Mouse (Mus musculus): ENCODE measurements around the gene Lgals2.

The Lgals2 gene

DNA sequence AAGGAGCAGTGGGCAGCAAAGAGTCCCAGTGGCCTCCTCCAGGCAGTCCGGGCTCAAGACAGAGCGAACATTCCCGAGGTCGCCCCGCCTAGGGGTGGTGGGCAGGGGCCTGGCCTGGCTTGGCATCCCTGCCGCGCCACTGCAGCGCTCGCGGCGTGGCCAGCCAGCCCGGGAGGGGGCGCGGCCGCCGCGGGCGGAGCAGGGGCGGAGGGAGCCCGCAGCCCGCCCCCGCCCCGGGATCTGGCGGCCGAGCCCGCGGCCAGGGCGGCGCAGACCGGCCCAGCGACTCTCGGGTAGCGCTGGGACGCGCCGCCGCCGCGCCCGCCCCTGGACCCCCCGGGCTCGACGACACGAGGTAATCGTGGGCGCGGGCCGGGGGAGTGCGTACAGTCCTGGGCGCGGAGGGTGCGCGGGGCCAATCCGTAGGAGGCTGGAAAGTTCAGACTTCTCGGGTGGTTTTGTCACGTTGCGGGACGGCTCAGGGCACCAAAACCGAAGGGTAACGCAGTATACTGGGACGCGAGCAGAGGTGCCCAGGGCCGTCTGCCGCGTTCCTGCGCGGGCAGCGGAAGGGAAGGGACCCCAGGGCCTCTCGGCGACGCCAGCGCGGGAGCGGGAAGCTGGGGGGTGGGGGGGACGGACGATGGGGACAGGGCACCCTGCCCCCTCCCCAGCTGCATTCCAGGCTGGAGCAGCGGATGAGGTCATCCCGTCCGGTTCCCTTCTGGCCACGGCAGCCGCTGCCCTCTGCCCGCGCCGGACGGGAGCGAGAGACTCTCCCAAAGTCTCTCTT is 12.8 kb downstream of the Lgals2 start, which contains the start of gene Cdc42ep1:
Gene Cdc42ep1, plus strand, starts transcription at position 254 of the 793 bp plus-strand sequence.
- DNase-seq, result peak; percentile 88

DNA sequence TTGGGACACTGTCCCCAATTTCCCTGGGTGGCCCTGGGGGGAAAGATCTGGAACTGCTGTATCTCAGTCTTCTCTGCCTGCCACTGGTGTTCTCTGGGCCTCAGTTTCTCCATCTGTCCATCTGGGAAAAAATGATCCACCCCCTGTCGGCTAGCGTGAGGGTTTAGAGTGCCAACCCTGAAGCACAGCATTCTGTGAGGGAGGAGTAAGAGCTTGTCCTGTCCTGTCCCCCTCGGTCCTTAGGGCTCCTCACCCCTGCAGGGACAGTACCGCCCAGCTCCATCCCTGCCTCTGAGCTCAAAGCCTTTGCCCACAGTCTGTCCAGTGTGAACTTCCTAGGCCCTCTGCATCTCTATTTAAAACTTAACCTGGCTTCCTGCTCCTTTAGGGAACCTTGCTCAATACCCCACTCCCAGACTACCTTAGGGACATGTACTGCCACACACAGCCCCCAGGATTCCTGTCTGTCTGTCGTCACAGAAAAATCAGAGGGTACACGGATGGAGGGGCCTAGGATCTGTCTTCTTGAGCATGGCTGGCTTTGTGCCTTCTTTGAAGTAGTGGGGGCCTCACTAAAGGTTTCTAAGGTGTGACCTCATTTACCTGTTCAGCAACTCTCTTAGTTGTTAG is 14.1 kb downstream of the Lgals2 start:
- no peak for DNase-seq

DNA sequence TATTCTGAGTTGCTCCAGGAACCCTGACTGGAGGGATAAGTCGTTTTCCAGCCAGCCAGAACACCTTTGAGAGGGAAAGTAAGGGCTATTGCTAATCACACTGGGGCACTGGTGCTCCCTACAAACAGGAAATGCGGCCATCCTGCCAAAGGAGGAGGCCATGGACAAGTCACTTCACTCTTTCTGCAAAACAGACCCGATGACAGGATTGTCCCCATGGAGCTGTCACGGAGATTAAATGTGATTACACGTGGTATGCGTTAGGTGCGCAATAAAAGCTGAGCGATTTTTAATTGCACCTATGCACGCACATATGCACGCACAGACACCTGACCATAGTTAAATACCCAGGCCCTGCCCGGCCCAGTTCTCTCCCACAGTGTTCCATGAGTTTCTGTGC is 14.6 kb downstream of the Lgals2 start:
- no peak for DNase-seq

DNA sequence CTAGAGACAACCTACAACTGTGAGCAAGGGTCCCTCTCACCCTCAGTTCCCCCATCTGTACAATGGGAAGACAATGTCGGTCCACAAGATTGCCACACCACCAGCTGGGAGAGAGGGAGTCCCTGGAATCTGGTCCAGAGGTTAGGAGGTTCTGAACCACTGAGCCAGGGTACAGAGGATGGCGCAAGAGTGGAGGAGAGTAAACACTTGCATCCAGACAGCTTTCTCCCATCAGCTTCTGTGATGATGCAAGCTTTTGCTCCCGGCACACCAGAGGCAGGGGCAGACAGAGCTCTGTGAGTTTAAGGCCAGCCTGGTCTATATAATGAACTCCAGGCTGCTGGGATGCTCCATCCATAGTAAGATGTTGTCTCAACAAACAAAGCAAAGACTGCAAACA is 15.1 kb downstream of the Lgals2 start:
- peak; percentile 81 for DNase-seq

DNA sequence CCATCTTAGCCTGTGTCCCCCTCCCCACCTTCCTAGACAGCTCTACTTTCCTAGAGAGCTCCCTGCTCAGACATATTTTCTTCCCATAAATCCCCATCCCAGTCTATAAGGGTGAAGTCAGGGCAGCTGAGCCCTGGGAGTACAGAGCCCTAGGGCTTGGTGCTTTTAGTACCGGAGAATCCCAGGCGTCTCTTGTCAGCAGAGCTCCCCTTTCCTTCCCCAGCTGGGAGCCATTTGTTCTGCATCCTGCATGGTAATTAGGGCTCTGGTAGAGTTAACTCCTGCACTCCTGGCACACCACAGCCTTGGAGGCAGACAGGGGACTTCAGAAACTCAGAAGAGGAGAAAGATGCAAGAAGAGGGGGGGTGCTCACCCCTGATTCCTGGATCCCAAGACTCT is 15.6 kb downstream of the Lgals2 start:
- DNase-seq, result no peak

DNA sequence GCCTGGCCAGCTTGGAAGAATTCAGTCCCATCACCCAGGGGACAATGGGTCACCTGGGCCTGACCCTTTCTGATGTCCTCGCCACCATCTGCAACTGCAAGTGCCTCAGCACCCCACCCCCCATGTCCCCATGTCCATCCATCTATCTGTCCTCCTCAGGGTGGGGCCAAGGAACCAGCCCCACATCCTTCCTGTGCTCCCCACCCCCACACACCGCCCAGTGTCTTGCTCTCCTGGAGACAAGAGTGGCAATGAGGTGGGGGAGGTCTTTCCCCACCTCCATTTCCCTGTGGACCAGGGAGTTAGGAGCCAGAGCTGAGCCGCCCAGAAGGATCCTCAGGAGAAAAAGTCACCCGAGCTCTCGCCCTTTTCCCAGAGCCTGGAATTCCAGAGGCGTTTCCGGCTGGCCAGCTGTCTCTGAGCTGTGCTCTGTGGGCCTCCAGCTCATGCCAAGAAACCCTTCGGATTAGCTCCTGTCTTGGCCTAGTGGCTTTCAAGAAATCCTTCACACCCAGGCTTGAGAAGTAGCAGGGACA is 19.2 kb downstream of the Lgals2 start:
- DNase-seq, result peak; percentile 89

DNA sequence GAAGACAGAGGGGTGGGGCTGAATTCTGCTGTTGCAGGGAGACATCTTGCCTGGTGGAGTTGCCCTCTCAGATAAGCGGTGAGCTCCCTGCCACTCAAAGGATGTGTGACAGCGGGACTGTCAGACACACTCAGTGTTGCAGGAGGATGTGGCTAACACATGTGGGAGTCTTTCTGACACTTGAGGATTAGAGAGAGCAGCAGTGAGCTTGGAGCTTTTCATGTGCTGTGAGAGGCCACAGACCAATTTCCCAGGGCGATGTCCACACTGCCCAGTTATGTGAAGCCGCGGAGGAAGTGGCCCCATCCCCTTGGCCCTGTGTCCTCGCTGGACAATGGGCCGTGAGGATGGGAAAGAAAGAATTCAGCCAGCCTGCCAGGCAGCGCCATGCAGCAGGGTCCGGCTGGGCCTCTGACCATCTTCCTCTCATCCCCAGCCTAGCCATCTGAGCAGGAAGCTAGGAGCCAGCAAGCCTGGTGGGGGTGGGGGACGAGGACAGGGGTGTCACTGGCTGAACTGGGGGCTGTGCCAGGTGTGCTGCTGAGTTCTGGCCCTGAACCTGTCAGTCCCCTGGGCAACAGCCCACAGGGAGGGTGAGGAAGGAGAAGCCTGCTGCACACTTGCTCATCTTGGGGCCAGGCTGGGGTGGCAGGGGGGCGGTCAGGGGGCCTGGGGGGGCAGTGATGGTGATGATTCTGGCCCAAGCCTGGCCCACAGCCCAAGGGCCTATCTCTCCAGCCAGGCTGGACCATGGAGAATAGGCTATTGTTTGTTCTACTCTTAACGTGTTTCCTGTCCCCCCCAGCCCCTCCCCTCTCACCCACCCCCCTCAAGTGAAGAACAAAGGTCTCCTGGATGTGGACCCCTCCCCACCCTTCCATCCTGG is 19.9 kb downstream of the Lgals2 start:
- DNase-seq, result peak; percentile 82

DNA sequence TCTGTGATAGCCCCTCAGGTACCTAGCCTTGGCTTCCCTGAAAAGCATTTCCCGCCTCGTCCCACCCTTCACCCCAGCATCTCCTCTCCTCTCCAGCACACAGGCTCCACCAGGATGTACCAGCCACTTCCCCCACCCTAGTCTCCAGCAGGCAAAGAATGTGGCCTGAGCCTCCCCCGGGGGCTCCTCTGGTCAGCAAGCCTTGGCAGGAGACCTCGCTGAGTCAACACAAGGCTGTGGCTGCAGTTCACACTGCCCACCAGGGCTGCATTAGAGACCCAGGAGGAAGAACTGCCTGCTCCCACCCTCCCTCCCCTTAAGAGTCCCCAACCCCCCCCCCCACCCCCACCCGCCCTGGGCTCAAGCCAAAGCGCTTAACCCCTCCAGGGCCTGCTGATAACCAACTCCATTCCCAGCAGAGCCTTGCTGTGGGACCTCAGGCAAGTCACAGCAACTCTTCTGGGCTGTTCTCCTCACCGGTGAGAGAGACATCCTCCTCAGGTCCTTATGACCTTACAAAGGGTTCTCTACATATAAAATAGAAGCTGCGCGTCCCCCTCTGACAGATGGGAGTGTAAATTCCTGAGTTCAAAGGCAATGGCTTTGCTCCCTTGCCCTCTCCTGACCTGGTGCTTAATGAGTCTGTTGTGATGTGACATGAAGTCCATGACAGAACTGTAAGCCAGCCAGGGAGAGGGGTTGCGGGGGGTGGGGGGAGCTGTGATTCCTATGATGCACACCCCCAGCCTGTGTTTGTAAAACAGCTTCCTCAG is 20.9 kb downstream of the Lgals2 start:
- peak; percentile 65 for DNase-seq

DNA sequence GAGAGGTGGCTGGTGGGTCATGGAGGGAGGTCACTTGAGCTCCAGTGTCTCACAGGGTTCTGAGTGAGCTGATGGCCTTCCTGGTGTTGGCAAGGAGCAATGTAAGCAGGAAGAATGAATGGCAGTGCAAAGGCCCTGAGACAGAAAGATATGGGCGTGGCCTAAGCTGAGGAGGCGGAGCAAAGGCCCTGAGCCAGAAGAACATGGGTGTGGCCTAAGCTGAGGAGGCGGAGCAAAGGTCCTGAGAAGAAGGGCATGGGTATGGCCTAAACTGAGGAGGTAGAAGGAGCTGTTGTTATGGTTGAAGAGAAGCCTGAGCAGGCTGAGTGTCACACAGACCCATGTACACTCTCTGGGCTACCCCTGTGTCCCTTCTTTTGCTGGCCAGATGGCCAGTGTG is 21.7 kb downstream of the Lgals2 start:
- DNase-seq, result no peak

DNA sequence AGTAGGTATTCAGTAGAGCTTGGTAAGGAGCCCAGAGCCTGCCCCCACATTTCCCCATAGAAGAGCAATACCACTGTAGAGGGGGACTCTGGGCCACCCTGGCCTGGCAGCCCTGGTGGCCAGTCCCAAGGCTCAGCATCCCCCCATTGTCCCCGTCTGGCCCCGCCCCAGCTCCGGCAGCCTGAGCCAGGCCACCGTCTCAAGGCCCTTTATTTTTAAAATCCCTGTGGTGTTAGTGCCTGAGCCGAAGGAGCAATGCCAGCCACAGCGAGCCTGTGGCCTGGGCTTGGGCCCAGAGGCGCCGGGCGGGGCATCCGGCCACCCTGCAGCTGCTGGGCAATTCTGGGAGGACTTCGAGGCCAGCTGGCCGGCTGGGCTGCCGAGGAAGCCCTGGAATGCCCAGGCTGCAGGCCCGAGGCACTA is 22.6 kb downstream of the Lgals2 start:
- DNase-seq, result peak; percentile 90

DNA sequence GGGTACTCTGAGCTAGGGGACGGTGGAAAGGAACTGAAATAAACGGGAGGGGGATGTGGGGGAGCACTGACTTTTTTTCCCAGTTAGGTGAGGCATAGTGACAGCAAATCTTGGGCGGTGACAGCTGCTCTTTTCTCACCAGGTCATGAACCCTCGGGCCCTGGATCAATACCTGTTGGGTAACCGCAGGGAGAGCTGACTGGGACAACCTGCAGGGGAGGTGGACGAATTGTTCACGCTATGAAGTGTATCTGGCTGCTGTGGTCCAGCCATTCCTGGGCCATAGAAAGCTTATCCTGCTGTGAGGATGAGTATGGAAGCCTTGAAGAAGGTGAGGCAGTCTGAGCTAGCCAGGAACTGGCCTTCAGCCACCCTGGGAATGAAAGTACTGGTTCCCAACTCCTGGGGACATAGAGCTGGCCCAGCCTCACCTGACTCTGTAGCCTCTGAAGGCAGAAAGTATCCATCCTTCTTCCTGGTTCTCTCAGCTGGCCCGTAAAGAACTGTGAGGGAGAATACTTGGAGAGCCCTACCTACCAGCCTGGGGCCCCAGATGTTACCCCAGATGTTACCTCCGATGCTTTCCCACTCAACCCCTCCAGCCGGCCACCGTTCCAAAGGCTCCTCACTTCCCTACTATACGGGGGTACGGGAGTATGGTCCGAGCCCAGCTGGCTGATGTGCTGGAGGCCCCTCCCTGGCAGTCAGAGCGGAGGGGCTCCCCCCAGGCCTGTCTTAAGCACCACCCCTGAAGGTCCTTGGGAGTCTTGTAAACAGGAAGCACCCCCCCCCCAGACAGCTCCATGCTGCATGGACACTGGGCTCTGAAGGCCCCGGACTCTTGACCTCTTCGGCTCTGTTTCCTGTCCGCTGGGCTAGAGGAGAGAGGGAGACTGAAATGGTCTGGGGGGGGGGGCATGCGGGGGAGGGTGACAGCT is 23.3 kb downstream of the Lgals2 start:
- peak; percentile 84 for DNase-seq

DNA sequence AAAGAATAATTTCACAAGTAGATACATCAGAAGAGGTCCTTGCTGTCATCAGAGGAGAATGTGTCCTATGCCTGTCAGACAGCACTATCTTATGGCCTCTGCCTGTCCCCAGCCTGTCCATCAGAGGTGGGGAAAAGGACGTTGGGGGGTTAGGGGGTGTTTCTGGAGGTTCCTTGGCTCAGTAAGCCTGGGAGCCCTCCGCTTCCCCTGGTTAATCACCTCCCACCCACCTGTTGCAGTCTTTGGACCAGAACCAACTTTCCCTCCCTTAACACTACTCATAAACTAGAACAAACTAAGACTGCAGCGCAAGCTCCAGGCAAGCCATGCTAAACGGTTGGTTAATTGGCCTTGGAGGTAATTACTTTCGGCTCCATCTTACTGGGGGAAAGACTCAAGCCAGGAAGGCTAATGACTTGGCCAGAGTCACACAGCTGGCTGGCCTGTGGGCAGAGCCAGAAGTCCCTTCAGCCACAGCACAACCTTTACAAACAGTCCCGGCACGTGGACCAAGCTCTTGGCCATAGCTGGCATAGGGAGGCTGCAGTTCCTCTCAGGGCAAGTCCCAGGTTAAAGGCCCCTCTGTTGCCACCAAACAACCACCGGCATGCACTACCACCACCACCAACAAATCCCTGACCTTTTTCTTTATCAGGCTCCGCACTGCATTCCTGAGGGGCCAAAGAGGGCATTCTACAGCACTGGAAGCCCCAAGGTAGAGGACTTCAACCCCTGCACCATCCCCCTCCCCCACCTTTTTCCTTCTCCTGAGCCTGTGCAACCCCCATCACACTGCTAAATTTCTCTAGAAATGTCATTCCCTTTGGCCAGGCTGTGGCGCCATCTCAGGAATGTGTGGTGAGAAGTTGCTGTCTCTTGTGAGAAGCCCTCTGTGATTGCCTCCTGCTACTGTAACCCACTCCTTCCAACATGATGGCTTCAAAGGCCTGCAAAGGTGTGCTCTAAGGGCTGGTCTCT is 24.3 kb downstream of the Lgals2 start:
- no peak for DNase-seq

DNA sequence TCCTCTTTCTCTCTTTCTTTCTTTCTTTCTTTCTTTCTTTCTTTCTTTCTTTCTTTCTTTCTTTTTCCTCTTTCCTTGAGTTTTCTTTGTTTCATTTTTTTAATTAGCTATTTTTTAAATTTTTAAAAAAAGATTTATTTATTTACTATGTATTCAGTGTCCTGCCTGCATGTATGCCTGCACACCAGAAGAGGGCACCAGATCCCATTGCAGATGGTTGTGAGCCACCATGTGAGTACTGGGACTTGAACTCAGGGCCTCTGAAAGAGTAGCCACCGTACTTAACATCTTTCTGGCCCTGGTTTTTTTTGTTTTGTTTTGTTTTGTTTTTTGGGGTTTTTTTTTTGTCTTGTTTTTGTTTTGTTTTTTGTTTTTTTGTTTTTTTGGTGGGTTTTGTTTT is 25.7 kb downstream of the Lgals2 start:
- DNase-seq, result no peak

DNA sequence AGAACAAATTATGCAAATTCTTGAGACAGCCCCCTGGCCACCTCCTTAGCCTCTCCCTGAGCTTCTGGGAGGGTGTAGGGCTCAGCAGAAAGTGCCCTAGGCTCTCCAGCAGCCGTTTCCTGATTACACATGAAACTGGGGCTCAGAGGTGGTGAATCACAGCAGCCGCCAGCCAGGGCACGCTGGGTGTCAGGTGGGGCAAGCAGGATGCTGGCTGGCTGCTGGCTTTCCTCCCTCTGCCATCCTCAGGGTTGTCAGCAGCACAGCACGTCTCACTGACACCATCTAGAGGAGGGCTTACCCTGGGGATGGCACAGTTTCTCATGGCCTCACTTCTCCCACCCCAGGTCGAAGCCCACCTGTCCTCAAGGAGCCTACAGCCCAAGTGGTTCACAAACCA is 27.0 kb downstream of the Lgals2 start:
- no peak for DNase-seq

DNA sequence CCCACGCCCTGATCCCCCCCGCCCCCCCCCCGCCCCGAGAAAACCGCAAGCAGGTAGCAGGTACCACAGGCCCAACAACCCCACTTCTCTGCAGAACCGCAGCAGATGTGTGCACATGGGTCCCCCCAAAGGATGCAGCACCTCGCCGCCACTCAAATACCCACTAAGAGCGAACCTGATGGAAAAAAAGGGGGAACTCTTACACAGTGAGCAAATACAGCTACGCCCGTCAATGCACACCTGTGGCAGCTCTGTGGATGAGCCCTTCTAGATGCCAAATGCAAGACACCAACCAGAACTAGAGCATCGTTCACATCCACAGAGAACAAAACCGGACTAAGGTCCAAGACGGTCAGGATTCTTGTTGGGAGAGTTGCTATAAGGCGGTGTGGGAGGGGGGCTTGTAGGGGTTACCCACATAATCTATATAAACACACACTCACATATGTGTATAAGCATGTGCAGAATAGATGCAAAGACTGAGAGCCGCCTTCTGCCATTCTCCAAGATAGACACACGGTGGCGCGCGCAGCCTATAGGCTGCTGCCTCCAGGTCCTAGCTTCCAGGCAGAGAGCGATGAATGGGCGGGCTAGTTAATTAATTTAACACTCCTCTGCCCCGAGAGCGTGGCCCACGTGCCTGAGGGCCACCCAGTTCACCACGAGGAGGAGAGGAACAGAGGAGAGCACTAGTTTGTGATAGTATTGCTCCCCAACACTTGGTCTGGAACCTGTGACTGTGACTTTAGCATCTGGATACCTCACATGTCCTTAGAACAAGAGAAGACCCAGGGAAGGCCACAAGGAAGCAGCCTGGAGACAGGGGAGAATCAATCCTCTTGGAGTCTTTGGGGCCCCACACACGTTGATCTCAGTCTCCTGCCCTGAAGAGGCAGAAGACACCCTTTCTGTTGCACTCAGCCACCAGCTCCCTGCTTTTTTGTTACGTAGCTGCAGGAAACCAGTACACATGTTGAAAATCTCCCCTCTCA is 28.8 kb downstream of the Lgals2 start:
- DNase-seq, result peak; percentile 87

DNA sequence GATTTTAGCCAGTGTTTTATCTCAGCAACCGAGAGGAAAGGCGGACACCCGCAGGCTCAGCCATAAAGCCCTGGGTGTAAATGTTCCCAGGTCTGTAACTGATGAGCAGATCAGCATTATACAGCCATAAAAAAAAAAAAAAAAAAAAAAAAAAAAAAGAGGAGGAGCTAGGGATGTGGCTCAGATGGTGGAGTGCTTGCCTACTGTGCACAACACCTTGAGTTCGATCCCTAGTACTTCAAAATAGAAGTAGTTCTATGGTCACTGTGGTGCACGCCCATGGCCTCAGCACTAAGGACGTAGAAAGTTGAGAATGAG is 39.3 kb downstream of the Lgals2 start:
- no peak for DNase-seq

DNA sequence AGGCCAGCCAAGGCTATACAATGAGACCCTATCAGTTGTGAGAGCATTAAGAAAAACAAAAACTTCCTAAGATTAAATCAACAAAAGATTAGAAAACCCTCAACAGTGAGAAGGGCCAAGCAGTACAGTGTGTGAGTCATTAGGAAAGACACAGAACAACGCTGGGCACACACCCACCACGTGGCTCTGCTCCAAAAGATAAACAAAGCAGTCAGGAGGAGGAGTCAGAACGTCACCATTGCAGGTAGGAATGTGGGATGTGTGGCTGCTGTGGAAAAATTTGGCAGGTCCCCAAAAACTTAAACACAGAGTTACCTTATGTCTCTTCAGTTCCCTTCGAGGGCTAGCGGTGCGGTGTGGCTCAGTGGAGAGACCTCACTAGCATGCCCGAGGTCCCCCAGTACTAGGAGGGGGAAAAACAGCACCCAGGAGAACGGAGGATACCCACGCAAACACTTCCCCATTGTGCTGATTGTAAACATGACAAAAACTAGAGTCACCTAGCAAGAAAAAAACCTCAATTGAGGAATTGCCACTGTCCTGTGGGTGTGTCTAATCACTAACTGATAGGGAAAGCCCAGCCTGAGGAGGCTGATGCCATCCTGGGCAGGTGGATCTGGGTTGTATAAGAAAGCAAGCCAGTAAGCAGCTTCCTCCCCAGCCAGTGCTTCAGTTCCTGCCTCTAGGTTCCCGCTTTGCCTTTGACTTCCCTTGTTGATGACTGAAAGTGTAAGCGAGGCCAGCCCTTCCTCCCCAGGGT is 39.8 kb downstream of the Lgals2 start:
- DNase-seq, result peak; percentile 93

DNA sequence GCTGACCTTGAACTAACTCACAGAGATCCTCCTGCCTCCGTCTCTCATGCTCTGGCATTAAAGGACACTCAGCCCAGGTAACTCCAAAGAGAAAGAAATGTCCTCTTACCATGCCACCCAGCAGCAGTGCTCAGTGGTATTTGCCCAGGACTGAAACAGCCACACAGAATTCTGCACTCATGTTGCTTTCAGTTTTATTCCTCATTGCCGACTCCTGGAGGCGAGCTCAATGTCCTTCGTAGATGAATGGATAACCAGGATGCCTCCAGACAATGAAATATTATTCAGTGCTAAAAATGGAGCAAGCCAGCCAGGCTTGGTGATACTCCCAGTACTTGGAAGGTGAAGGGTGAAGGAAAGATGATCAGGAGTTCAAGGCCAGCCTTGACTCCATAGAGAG is 41.7 kb downstream of the Lgals2 start:
- DNase-seq, result no peak
